ENCODE assay signal across 8 mouse cellular contexts in genomic region chr1:91250415-91251147, GRCm38 (mm10). TPM values are rescaled to one million over a fixed set of nuclear protein-coding genes. Genes with fewer than 3 reads are reported as not detected.
DNase-seq lines count a peak whose midpoint lies in the region; ATAC-seq lines count a peak whose summit lies in the region.

No protein-coding gene starts in this region.

- peaks cover 10% of the 10 kb centered on the region for H3K36me3 ChIP-seq in forebrain, embryonic 10.5 days (replicated peaks)
- H3K36me3 ChIP-seq in hindbrain, embryonic 13.5 days: 0 out of 2 replicates have a peak, but pooled peaks cover 3% of the 10 kb centered on the region
- H3K36me3 ChIP-seq in liver, embryonic 13.5 days: peaks cover 11% of the 10 kb centered on the region
- H3K36me3 ChIP-seq in neural tube, embryonic 15.5 days: no peaks in the 10 kb centered on the region

- peaks cover 32% of the 10 kb centered on the region for H3K4me1 ChIP-seq in forebrain, embryonic 10.5 days
- peaks cover 36% of the 10 kb centered on the region for H3K4me1 ChIP-seq in hindbrain, embryonic 13.5 days (replicated peaks)
- H3K4me1 ChIP-seq in liver, embryonic 13.5 days (replicated peaks): peaks cover 58% of the 10 kb centered on the region
- peaks cover 39% of the 10 kb centered on the region for H3K4me1 ChIP-seq in neural tube, embryonic 15.5 days

- no peaks in the 10 kb centered on the region for H3K27me3 ChIP-seq in forebrain, embryonic 10.5 days (ENCODE audit: poor library complexity, severe bottlenecking)
- H3K27me3 ChIP-seq in hindbrain, embryonic 13.5 days: no peaks in the 10 kb centered on the region
- no peaks in the 10 kb centered on the region for H3K27me3 ChIP-seq in liver, embryonic 13.5 days
- H3K27me3 ChIP-seq in neural tube, embryonic 15.5 days (replicated peaks): no peaks in the 10 kb centered on the region

- H3K4me2 ChIP-seq in hindbrain, embryonic 13.5 days: peak overlapping the region; percentile 86
- peak overlapping the region; percentile 91 for H3K4me2 ChIP-seq in liver, embryonic 13.5 days
- peak overlapping the region; percentile 81 for H3K4me2 ChIP-seq in neural tube, embryonic 15.5 days

- peak; percentile 8 to 59 for DNase-seq in left cerebral cortex, postnatal 10 days (ENCODE audit: extremely low spot score in 1 of 2, low spot score in 2 of 2)
- no peak for DNase-seq in left cerebral cortex, adult 11 months (ENCODE audit: low spot score)
- DNase-seq in adrenal gland, postnatal 25 days: peak; percentile 50
- no peak for DNase-seq in forebrain, embryonic 10.5 days (ENCODE audit: extremely low spot score, low spot score)
- DNase-seq in liver, embryonic 13.5 days: peak; percentile 18
- DNase-seq in yolk sac, embryonic 10.5 days (ENCODE audit: low spot score): peak; percentile 12

- H3K4me3 ChIP-seq in forebrain, embryonic 10.5 days: peak overlapping the region; percentile 100
- peak overlapping the region; percentile 97 for H3K4me3 ChIP-seq in hindbrain, embryonic 13.5 days
- peak overlapping the region; percentile 94 for H3K4me3 ChIP-seq in liver, embryonic 13.5 days (replicated peaks)
- peak overlapping the region; percentile 88 for H3K4me3 ChIP-seq in neural tube, embryonic 15.5 days (replicated peaks)

- under 1% methylated on average over 70 of the region's 70 CpGs for WGBS in forebrain, embryonic 10.5 days
- under 1% methylated on average over 64 of the region's 70 CpGs for WGBS in hindbrain, embryonic 13.5 days
- under 1% methylated on average over 70 of the region's 70 CpGs for WGBS in liver, embryonic 13.5 days (ENCODE audit: insufficient replicate concordance)
- WGBS in neural tube, embryonic 15.5 days: under 1% methylated on average over 59 of the region's 70 CpGs

- ATAC-seq in hindbrain, embryonic 13.5 days (ENCODE audit: low FRiP score): 0 out of 2 replicates have a peak, but pooled peaks have one; percentile 0
- peak; percentile 25 for ATAC-seq in liver, embryonic 13.5 days (ENCODE audit: low read depth)
- ATAC-seq in neural tube, embryonic 15.5 days (ENCODE audit: low FRiP score): peak; percentile 45

- H3K9me3 ChIP-seq in forebrain, embryonic 10.5 days: no peaks in the 10 kb centered on the region
- H3K9me3 ChIP-seq in hindbrain, embryonic 13.5 days: no peaks in the 10 kb centered on the region
- H3K9me3 ChIP-seq in liver, embryonic 13.5 days (replicated peaks): no peaks in the 10 kb centered on the region
- no peaks in the 10 kb centered on the region for H3K9me3 ChIP-seq in neural tube, embryonic 15.5 days (replicated peaks)

- peak overlapping the region; percentile 99 for H3K9ac ChIP-seq in hindbrain, embryonic 13.5 days
- H3K9ac ChIP-seq in liver, embryonic 13.5 days: peak overlapping the region; percentile 98
- H3K9ac ChIP-seq in neural tube, embryonic 15.5 days (replicated peaks): peak overlapping the region; percentile 90

- intact Hi-C loops in left cerebral cortex, postnatal 10 days (cut with DNase I): no loop called here

- peak overlapping the region; percentile 93 for H3K27ac ChIP-seq in forebrain, embryonic 10.5 days
- H3K27ac ChIP-seq in hindbrain, embryonic 13.5 days: peak overlapping the region; percentile 87
- H3K27ac ChIP-seq in liver, embryonic 13.5 days: peak overlapping the region; percentile 90
- peak overlapping the region; percentile 89 for H3K27ac ChIP-seq in neural tube, embryonic 15.5 days (replicated peaks)

RNA-seq across cellular contexts. Expression of gene Ube2f, which starts 0.5 kb away (rescaled TPM):
- total RNA-seq in left cerebral cortex, postnatal 10 days (2021): 10 to 100 TPM; 47.5 to 50.0 TPM
- 71.1 and 79.9 TPM in 2 replicates for total RNA-seq in adrenal gland, postnatal 25 days (2021)
- polyA plus RNA-seq in forebrain, embryonic 10.5 days (2016; fragmentation: Nextera tagmentation; extraction: Ambion mirVana): 95.3 and 99.9 TPM in 2 replicates
- polyA plus RNA-seq in hindbrain, embryonic 13.5 days (2015; fragmentation: Nextera tagmentation; extraction: Ambion mirVana): 67.7 and 68.2 TPM in 2 replicates
- 71.1 and 77.5 TPM in 2 replicates for polyA plus RNA-seq in liver, embryonic 13.5 days (2015; fragmentation: Nextera tagmentation; extraction: Ambion mirVana)
- polyA plus RNA-seq in neural tube, embryonic 15.5 days (2015; fragmentation: Nextera tagmentation; extraction: Ambion mirVana): 58.6 and 63.2 TPM in 2 replicates

RNA-seq across cellular contexts. Expression of gene Scly, which starts 47.6 kb away (rescaled TPM):
- total RNA-seq in left cerebral cortex, postnatal 10 days (2021): 10 to 100 TPM; 10.4 to 10.5 TPM
- 16.2 and 18.4 TPM in 2 replicates for total RNA-seq in adrenal gland, postnatal 25 days (2021)
- polyA plus RNA-seq in forebrain, embryonic 10.5 days (2016; fragmentation: Nextera tagmentation; extraction: Ambion mirVana): 18.5 and 18.7 TPM in 2 replicates
- 11.6 and 12.2 TPM in 2 replicates for polyA plus RNA-seq in hindbrain, embryonic 13.5 days (2015; fragmentation: Nextera tagmentation; extraction: Ambion mirVana)
- polyA plus RNA-seq in liver, embryonic 13.5 days (2015; fragmentation: Nextera tagmentation; extraction: Ambion mirVana): 24.9 and 30.1 TPM in 2 replicates
- 16.3 and 16.6 TPM in 2 replicates for polyA plus RNA-seq in neural tube, embryonic 15.5 days (2015; fragmentation: Nextera tagmentation; extraction: Ambion mirVana)

Comparison
In these comparisons a context has a peak if more than half of its experiments do, and no peak if none do; other contexts are left out.
1. DNase-seq: peak in left cerebral cortex, postnatal 10 days (2 of 2), adrenal gland, postnatal 25 days (single experiment), liver, embryonic 13.5 days (single experiment) and yolk sac, embryonic 10.5 days (single experiment); none in left cerebral cortex, adult 11 months (single experiment) and forebrain, embryonic 10.5 days (single experiment).
2. Peak in every context shown above with its lines, with median percentiles within 50 percentile points of each other: H3K27ac ChIP-seq, H3K4me3 ChIP-seq, ATAC-seq, H3K4me2 ChIP-seq and H3K9ac ChIP-seq.